Mouse (Mus musculus) T-helper 1 cell (primary cell): ENCODE results near the gene Pla1a.

Experiments
- in situ Hi-C: fragments of 300-600 bp; cut with MboI, MseI; formaldehyde crosslinking; loops from one replicate; pipeline ENCODE4 v1.15.1; 2025; ENCODE audit warnings: high pct_unique_total_duplicates

The Pla1a gene

DNA sequence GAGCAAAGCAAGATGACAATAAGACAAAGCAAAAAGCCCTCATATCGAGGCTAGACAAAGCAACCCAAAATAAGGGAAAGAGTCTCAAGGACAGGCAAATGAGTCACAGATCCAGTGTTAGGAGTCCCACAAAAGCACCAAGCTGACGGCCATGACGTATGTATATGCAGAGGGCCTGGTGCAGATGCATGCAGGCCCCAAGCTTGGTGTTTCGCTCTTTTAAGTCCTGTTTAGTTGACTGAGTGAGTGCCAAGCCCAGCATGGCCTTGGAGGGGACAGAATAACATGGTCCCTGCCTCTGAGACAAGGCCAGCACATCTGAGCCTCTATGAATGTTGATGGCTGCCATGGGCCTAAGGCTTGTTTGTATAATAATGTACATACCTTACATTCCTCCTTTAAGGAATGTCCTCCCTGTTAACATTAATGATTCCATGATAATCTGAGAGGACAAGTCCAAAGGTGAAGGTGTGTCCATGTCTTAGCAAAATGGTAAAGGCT lies 1.4 kb upstream of the Pla1a start:
- in situ Hi-C loops, result no loop called here

DNA sequence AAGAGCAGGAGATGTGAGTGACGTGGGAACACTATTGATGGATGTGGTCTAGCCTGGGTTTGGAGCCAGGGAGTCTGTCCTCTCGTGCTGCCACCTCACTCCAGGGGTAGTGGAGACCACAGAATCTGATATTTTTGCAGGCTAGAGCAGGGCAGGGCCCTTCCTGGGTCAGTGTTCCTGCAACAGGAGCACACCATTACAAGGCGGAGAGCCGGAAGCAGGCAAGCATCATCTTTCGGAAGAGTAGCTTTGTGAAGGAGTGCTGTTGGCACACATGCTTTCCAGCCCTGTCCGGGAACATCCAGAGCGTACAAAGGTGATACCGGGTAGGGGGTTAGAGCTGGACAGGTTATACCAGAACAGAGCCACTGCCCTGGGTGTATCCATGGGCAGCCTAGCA lies 569 bp upstream of the Pla1a start:
- in situ Hi-C loops, result no loop called here

DNA sequence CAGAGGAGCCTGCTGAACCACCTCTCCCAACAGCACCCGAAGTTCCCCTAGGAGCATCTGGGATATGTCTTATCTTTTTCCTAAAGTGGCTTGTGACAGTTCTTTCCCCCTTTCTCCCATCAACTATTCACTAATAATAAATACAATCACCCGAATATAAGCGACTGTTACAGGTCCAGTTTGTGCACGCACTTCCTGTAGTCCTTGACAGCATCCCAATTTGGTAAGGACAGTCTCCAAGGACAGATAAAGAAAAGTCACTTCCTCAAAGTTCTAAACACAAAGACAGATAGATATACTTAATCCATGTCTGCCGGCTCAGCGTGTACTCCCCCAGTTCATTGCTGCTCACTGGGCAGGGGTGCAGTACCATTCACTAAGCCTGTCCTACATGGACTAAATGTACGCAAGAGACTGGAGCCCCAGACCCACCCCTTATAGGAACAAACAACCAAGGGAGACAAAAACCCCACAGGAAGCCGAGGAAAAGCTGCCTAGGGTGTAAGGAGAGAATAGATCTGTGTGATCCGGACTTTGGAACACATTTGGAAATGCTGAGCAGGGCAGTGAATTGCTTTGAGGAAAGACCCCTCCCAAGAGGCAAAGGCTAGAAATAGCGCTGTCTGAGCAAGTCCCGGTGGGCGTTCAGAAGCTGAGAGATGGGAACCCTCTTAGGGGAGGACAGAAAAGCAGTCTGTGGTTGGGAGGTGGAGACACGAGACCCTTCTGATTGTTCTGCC lies 1.3 kb downstream of the Pla1a start:
- in situ Hi-C loops, result no loop called here

DNA sequence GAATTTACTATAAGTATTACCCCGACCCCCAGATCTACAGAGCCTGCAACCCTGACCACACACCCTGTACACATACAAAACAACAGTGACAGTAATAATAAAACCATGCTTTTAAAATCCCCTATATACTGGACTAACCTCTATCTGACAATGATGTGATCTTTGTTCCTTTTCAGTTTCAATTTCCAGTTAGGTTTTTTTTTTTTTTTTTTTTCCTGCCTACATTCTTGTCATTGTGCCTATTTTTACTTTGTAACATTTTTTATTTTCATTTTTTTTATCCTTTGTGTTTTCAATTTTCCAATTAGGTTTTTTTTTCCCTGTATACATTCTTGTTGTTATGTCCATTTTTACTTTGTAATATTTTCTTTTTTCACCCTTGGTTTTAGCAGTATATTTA lies 7.1 kb downstream of the Pla1a start:
- in situ Hi-C loops, result no loop called here

DNA sequence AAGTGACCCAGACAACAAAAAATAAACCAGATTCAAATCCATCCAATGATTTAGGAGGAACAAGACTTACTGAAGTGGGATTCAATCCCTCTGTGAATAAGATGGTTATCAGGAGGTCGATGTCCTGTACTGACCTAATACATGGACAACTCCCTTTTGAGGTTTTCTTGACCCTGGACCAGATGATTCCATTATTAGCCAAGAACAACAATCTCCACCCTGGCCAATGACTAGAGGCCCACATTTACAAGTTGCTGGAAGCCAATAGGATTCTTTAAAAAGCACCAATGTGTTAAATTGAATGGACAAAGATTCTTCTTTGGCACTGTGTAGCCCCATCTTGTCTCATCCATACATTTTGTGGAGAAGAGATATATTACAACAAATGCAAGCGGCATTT lies 7.6 kb downstream of the Pla1a start:
- in situ Hi-C loops, result no loop called here

DNA sequence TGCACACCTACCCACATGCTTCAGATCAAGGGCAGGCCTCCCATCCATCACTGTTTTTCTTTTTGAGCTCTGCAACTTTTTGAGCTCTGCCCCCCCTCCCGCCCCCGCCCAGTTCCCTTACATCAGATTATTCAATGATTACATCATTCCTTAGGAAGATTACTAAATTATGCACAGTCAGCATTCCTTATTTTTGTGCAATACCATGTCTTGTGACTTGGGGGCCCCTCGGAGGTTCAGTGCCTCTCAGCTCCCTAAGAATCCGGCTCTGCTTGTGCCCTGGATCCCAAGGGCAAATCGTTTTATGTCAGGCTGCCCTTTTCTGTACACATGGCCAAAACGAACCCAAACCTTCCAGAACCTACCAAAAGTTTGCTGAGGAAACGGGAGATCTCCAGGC lies 18.0 kb downstream of the Pla1a start:
- in situ Hi-C loops, result no loop called here

DNA sequence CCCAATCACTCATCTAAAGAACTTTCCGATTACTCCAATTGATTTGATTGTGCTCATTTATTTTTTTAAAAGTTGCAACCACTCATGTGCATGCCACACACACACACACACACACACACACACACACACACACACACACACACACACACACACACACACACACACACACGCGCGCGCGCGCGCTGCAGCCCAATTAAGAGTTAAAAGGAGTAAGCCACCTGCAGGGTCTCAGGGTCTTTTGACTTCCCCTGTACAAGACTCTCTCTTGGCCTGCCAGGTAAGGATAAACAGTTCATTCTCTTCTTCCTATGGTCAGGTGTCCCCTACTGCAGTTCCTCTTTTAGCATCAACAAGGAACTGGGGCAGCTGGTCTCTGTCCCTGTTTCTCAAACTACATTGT lies 24.5 kb downstream of the Pla1a start:
- in situ Hi-C loops, result no loop called here

DNA sequence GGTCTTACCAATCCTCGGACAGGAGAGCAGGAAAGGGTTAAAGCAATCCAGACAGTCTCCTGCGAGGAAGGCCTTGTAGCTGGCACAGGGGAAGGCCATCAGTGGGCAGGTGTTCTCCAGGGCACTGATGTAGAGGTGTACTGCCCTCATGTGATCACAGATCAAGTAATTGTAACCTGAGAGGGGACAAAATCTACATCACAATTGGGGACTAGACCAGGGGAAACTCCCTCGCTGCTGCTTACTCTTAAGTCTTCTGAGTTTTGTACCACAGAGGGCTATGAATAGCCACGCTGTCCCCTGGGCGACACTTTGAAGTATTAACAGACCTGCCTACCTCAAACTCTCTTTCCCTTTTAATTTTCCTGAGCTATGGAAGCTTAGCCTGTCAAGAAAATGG lies 25.4 kb downstream of the Pla1a start:
- in situ Hi-C loops, result no loop called here

DNA sequence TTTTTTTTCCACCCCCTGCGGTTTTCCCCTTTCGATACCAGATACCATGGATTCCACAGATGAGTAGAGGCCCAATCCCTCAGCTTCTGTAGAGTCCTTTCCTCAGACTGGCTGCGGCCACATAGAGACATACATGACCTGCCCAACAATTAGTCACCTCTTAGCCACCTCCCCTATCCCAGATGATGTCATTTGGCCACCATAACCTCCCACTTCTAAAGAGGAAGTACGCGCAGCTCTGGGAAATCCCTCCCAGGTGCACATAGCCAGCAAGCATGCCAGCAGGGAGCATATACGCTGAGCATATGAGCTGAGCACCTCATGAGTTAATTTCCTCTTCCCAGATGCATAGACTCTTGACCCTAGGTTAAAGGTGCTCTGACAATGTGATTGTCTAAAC lies 26.2 kb downstream of the Pla1a start:
- in situ Hi-C loops, result no loop called here

DNA sequence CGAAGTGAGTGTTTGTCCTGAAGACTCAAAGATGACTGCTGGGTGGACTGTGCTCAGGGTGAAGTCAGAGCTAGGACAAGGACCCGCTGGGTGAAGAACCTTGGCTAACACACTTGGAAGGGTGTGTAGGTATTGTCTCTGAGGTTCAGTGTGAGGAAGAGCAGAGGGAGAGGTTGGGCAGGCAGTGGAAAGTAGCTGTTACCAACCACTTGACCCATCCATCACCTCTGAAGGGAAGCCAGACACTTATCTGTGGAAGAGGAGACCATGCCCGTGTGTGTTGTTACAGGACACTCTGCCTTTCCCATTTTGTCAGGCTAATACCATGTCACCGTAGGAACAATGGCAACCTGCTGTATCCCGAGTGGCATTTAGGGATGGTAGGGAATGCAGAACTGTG lies 26.7 kb downstream of the Pla1a start:
- in situ Hi-C loops, result no loop called here

DNA sequence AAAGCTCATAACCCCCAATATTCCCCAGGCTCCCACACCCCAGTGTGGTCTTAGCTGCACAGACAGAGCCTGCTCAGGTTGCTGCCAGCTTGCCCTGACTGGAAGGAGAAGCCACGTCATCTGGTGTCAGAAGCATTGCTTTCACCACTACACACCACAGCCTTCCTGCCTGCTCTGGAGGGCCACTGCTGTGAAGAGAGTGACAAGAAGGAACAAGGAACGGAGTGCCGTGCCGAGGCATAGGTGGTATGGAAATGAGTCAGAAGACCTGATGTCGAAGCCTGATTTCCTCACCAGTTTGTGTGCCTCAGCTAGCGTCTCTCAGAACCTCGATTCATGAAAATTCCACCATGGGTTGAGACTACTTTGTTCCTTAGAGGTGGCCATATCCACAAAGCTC lies 29.3 kb downstream of the Pla1a start:
- in situ Hi-C loops, result no loop called here

DNA sequence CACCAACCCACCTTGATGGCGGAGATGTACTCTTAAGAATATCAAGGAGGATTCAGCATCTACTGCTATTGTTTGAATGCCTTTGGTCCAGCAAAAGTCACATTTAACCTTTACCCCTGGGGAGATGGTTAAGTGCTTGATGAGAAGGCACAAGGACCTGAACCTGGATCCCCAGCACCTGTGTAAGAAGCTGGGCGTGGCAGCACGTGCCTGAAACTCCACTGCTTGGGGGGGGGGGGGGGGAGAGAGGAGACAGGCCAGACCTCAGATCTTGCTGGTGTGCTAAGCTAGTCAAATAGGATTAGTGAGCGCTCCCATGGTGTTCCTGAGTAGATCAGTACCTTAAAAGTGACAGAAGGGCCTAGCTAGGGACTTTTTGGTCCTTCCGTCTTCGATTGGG lies 31.5 kb downstream of the Pla1a start:
- in situ Hi-C loops, result no loop called here

DNA sequence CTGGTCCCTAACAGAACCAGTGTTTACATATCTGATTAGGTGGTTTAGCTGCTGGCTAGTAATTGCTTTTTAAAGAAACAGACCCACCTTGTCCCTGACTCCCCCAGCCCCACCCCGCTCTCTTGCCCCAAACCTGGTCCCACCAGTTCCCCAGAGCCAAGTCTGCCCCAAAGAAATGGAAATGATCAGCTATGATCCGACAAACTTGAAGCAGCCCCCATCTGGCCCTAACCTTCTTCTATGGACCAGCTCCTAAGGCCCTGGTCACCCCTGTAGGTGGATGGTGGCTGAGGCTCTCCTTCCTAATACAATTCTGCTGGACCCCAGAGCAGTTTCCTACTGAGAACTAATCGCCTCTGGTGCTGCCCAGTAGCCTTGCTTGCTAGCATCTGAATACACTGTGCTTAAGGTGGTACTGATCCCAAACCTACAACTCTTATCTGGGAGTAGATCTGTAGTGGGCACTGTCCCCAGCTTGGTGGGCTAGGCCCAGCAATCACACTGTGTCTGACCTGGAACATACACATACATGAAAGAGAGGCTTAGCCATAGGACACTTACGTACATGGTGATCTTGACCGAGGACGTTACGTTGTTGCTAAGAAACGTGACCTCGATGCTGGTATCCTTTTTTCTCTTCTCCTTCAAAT lies 32.5 kb downstream of the Pla1a start:
- in situ Hi-C loops, result no loop called here

DNA sequence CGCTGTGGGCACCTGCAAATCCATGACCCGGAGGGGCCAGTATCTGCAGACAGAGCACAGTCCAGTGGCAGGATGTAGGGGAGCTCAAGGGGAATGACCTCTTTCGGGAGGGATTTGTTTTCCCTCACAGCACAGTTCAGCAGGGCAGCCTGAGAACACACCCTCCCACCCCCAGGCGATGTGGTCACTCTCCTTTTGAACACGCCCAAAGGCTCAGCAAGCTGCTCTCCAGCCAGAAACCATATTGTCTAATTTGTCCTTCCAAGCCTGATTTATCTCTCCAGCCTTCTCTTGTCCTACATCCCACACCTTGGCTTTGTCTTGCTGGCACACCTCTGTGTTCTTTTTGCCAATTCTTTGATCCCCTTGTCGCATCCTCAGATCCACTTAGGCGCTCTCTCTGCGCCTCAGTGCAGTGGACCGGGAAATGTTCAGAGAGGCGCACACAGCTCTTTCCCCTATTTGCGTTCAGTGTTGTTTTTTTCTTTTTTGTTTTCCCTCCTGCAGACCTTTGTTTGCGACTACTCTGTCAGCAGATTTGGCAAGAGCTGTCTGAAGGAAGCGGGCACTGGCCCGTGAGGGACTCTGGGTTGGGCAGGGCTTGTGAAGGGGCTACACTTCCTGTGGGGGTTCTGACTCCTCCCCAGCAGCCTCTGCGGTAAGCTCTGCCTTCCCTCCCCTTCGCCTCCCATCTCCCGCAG lies 33.3 kb downstream of the Pla1a start:
- in situ Hi-C loops, result no loop called here

DNA sequence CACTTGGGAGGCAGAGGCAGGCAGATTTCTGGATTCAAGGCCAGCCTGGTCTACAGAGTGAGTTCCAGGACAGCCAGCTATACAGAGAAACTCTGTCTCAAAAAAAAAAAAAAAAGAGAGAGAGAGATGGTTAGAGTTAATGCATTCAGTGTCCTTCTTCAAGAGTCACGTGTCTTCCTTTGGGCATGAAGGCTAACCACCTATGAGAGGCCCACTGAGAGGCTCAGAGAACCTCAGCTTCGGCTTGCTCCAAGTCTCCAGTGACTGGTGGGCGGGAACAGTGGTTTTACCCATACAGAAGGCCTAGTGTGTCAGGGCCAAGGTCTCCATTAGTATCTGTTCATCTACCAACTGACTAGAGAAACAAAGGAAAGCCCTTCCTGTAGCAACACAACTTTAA lies 33.9 kb downstream of the Pla1a start:
- in situ Hi-C loops, result no loop called here

DNA sequence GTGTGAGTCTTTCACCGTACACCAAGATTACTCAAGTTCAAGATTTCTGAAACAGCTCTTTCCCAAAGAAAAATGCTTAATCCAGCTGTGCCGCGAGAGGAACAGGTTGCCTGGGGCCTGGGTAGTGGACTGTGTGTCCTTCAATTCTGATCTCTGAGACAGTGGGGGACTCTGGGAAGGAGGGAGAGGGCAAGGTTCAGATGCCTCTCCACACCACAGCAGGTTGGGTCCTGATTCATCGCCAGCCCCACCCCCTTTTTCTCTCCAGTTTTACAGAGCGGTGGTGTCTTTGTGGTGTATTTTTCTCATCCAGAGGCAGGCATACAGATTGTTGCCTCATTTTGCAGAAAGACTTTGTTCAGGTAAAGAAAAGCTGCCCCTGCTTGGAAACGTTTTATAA lies 34.7 kb downstream of the Pla1a start:
- in situ Hi-C loops, result no loop called here

DNA sequence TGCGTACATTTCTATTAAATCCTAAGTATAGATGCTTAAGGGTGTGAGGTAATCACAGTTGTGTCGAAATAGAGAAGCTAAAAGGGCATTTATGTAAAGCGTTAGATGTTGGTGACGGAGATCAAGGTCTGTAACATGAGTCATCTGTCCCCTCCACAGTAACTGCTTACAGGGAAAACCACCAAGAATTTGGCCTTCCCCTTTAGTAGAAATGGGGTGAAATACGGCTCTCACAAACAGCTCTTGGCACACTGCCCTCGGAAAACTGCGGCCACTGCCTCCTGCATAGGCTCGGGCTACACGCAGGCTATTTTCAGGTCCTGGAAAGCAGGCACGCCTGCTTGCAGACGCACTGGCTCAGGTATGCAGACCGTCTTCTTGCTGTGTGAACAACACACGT lies 36.8 kb downstream of the Pla1a start:
- in situ Hi-C loops, result no loop called here

DNA sequence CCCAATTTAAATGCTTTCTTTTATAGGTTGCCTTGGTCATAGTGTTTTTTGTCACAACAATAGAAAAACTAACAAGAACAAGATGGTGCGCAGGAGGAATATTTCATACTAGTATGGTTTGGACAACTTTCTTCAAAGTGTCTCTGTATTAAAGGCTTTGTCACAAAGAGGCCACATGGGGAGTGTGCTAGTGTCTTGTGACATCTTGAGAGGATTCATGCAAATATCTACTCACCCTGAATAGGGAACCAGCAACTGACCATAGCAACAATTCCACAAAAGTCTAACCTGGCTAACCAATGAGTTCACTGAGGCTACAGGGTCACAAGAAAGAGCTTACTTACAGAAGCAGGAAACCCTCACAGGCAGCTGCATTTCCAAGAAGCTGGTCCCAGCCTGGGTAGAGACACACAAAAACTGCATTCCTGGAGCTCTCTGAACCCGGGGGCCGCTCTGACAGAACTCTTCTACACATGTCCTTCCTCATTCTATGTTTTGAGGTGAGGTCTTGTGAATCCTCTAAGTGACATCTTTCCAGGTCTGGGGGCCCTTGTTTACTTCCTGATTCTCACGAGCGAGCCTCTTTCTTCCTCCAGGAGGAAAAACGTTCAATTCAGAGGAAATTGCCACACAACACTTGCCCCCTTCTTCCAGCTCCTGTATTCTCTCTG lies 37.8 kb downstream of the Pla1a start:
- in situ Hi-C loops, result no loop called here

DNA sequence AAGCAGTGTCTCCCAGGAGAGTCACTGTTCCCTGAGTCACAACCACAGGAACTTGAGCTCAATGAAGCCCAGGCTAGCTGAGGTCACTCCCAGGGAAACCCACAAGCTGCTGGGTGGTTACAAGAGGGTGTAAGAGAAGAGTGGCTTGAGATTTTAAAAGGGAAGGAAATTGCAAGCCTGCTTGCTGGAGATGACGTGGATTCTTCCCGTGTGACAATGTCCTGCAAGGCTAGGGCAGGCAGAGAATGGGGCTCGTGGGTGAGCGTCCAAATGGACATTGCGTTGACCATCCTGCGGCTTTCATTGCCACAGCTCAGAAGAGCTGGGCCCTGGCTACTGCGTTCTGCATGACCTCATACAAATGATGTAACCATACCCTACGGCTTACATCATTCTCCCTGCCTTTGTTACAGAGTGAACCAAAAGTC lies 38.7 kb downstream of the Pla1a start:
- in situ Hi-C loops, result no loop called here

DNA sequence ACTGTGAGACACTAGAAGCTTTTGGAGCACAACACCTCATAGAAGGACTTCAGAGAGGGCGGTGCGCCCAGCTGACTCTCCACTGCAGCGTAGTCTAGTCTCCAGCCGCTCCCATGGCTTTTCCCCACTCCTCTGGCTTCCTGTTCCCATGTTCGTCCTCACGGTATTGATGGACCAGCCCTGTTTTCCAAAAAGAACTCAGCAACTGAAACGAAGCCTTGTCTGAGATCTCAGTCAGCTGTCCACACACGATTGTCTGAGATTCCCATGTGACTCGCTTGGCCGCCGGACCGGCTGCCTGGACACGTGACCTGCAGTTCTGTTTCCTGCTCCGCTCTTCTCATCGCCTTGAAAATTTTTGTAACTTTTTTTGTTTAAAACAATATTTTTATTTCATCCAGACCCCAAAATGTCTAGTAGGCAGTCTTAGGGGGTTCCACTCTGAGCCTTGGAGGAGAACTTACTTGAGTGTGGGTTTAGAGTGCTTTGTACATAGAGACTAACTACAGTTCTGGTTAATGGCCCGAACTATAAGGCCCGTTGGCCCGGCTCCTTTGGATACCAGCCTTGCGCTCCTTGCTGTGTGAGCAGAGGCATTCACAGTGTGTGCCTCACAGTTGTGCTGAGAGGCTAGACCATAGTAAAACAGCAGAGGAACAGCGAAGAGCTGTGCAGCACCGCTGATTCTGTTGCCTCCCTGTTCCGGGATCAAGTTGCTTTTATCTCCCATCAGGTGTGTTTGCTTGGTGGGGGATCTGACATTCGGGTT lies 40.6 kb downstream of the Pla1a start:
- in situ Hi-C loops, result no loop called here

DNA sequence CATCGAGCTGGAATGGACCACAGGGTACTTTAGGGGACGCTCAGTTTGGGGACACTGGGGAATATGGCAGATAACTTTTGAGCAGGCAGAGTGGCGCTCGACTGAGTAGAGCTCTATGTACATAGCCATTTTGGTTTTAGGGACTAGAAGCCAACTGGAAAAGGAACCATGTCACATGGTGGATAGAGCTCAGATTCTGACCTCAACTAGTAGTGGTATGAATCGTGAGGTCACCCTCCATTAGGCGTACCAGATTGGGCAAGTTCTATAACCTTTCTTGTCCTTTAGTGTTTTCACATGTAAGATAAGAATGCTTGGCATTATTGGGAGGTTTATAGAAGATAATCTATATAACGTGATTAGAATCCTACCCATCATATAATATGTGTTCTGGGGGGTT lies 42.6 kb downstream of the Pla1a start:
- in situ Hi-C loops, result no loop called here
